Mouse (Mus musculus): ENCODE results near the gene Zdhhc17.

Gene Zdhhc17

DNA sequence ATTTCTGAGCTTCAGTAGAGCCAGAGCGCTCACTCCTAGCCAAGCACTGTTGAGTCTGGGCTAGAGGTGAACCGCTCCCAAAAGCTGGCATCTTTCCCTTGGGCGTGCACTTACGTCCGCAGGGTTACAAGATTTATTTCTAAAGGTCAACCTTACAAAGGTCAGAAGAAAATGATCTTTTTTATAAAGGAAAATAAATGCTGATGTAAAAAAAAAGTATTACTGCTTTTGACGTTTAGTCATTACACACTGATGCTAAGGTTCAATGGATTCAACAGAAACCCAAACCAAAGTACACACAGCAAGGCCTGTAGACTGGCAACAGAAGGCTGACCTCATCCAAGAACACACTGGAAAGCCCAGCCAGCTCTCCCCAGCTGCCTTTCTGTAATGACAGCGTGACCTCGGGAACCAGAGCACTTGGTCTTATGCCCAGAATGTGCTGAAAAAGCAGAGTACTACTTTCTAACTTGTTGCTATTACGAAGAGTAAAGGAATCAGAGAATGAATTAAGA is 56.9 kb downstream of the Zdhhc17 start:
- DNase-seq = peak; percentile 99

DNA sequence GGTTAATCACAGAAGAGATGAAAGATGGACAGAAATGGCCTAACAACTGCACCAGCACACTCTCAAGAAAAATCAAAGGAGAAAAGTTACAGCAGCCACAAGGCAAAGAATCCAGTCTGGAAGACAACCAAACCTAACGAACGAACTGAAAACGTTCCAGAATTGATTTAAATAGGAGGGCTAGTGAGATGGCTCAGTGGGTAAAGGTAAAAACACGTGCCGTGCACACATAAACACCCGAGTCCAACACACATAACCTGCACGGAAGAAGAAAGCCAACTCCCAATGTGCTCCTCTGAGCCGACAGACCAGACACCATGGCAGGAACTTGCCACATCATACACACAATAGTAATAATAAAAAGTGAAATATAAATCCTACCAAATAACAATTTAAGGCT is 57.7 kb downstream of the Zdhhc17 start:
- DNase-seq = peak; percentile 82

DNA sequence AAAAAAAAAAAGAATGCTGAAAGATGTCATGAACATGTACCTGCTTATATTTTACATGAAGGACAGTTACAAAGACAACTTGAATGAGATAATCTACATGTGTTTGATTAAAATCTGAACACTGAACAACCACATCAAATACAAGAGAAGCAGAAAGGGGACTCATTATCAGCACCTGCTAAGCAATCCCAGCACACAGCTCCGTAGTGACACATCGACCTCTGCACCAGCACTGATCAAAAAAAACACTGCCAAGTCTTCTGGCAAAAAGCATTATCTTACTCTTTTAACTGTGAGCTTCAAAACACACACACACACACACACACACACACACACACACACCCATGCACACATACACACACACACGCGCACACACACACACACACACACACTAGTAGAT is 58.2 kb downstream of the Zdhhc17 start:
- peak; percentile 79 for DNase-seq

DNA sequence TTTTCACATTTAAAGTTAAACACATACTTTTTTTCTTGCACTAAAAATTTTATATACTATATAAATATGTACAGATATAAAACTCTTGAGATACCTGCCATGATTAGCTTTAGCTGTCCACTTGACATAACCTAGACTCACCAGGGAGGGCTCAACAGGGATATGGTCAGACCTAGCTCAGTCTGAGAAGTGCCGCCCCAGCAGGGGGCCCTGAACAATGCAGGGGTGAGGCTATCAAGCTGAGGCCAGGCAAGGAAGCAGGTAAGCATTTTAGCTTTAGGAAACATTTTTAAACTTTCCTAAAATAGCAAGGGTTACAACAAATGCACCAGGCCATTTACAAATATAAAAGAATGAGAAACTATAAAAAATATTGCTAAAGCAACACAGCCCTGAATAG is 58.8 kb downstream of the Zdhhc17 start:
- DNase-seq = peak; percentile 73

DNA sequence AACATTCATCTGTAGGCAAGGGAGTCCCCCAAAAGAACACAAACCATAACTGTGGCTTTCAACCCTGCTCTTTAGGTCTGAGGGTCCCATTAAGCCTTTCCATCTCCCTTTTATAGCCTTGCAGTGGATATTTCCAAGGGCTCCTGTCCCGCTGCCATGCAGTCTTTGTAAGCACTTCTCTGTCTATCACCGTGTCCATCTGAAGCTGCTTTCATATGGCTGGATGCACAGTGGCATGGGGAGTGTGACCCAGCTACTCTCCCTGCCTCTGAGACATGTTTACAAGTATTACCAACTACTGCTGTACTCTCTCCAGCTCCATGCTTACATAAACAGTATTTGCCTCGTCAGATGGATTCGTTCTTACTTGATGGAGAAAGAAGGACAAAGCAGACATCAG is 62.4 kb downstream of the Zdhhc17 start:
- peak; percentile 71 for DNase-seq

DNA sequence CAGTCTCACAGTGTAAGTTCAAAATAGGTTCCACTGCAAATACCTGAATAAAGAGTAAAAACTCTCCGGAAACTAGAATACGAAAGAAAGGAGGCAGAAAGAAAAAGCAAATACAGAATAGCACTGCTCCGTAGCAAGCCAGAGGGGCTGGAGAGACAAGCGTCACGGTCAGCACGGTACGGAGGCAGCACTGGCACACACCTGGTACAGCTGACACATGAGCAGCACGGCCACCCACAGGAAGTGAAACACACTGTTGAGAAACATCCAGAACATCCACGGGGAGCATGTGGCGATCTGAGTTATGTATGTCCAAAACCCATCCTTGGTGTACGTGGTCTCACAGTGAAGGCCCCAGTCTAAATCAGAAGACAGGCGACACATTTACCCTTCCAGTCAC is 64.0 kb downstream of the Zdhhc17 start:
- DNase-seq = peak; percentile 81

DNA sequence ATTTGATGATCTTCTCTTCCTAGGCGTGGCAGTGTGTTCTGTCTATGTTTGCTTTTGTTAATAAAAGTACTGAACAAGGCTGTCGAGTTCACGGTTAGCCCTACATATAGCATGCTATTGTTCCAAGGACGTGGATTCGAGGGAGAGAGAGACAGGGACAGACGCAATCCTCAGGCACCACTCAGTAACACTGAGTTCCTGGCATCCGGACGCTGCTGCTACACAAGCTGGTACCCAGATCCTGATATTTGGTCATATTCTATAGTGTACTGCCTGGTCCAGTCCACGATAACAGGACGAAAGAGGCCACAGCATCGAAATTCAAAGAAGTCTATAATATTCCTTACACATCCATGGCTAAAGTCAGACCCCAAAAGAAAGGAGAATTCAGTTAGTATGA is 65.8 kb downstream of the Zdhhc17 start:
- DNase-seq = peak; percentile 55

DNA sequence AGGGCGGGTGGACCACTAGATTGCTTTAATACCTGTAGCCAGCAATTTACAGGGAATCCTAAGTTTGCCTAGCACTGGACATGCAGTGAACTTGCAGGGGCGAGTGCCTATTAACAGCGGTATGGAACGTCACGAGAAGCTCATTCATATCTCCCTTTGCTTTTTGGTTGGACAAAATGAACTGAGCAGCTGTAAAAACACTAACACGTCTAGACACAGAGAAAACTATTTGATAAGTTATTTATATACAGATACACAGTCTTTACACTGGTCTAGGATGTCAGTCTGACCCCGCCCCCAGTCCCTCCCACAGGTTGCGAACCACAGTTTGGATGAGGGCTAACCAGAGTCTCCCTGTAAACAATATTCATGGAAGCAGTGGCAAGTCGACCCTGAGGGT is 67.1 kb downstream of the Zdhhc17 start:
- peak; percentile 84 for DNase-seq

DNA sequence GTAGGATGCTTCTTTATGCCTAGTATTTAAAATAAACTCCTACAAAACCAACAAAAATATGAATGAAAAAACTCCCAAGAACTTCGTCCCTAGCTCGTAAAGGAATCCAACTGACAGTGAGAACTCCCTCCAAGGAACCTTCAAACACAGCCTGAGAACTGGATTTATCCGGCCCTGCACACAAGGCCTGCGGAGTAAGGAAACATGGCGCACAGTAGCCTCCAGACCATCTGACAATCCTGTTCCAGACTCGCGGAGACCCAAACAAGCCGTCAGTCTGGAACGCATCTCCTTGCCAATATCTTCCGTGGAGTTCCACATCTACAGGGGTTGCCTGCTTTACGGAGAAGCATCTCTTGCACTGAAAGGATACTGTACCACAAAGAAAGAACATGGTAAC is 68.0 kb downstream of the Zdhhc17 start:
- peak; percentile 77 for DNase-seq

DNA sequence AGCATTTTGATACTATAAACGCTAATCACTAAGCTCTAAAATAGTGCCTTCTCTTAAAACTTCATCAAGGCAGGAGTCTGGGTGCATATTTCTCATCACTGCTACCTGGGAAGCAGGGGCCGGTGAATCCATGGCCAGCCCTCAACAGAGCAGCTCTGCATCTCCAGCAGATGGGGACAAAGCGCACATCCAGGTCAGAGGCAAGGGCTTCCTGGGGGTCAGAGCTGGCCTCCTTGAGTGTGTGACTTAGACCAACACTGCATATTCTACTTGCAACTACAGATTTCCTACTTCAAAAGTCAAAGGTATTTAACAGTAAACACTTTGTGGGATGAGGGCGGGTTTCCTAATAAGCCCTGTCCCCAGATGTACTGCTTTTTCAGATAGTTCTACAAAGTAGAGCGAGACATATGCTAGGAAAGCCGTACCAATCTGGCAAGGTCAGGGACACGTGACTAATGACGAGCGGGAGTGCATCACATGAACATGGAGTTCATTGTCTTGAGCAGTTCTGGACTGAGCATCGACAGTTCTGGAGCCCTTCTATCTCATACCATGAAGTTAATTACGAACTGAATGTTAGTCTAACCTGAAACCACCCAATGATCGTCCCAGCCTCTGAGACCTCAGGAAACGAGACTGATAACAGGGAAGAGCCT is 69.1 kb downstream of the Zdhhc17 start:
- DNase-seq = peak; percentile 82

DNA sequence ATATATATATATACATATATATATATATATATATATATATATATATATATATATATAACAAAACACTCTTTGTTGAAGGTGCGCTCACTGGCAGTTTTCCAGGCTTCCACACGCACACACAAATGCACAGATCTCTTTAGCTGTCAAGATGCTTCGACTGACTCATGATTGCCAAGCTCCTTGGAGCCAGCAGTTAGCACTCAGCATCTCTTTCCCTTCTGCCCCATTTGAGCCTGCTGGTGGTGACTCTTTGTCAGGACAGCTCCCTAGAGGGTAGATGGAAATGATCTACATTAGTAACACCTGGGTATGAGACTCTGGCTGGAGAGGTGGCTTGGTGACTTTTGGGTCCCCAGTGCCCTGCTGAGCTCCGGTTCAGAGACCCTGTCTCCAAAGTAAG is 70.2 kb downstream of the Zdhhc17 start:
- peak; percentile 88 for DNase-seq

DNA sequence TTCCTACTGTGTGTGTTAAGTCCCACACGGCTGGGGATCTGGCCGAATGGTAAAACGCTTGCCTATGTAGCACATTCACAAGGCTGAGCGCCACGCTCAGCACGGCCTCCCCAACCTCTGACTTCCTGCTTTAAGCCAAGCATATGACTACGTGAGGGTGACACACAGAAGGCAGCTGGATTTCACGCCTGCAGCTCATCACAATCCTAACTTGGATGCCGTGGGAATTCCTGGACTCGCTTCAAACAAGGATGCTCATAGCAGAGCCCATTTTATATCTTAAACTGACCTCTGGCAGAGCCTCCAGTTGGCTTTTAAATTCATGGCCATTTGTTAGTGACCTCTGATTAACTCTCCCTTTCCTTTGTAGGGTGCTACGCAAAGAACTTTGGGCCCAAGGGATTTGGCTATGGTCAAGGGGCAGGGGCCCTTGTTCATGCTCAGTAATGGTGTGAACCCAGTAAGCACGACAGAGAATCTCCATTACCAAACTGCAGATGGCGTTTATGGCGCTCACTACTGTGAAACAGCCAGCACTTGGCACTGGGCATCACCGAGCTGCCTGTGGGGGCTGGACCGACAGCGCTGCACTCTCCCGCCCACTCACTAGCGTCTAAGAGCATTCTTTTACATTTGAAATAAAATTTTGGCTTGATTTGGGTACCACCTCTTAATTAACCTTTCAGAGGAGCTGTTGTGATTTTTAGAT is 70.9 kb downstream of the Zdhhc17 start:
- peak; percentile 87 for DNase-seq

DNA sequence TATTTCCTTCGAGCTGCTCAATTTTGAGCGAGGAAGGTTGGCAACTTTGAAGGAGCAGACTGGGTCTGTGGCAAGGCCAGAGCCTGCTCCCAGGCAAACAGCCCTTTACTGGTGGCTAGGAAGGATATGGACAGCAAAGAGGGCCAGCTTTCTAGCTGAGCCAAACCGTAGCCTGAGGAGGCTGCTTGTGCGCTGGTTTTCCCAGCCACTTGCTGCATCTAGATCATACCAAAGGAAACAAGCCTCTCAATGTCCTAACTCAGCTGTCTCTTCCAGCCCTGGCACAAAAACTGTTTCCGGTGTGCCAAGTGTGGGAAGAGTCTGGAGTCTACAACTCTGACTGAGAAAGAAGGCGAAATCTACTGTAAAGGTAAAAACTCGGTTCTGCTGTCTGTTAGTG is 71.6 kb downstream of the Zdhhc17 start:
- peak; percentile 81 for DNase-seq

DNA sequence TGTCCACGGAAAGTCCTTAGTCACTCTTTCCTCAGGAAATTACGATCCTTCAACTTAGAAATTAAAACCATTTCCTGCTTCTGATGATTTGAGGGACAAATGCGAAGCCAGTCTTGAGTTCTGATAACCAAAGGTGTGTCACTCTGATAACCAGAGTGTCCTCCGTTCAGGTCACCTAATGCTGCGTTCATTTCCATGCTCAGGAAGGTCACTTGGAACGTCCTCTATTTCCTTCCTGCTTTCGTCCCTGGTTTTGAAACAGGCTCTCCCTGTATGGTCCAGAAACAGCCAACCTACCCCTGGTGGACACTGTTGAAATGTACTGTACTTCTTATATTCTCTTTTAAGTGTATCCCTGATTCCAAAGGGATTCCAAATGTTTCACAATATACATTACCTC is 74.3 kb downstream of the Zdhhc17 start:
- peak; percentile 74 for DNase-seq

DNA sequence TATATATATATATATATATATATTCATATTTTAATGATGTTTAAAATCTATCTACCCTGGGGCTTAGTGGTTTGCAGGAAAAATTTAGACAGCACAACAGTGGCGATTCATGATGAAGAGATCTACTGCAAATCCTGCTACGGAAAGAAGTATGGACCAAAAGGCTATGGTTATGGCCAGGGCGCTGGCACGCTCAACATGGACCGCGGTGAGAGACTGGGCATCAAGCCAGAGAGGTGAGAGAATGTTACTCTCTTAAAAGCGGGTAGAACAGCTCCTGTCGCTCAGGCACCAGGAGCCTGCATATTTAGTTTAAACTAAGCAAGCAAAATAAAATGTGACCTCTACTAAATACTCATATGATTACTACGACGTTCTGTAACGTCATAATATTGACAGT is 74.9 kb downstream of the Zdhhc17 start:
- peak; percentile 90 for DNase-seq

DNA sequence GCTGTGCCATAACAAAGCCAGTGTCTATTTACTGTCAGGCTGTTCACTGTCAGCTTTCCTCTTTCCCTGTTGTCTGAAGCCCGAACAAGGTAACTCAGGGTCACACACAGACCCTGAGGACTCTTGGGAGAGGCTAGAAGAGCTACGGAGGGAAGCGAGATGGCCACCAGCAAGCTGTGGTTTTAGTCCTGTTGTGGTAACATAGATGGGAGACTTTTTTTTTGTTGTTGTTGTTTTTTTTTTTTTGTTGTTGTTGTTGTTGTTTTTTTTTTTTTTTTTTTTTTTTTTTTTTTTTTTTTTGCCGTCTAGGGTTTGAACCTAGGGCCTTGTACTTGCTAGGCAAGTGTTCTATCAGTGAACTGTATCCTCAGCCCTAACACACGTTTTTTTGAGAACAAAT is 76.4 kb downstream of the Zdhhc17 start:
- DNase-seq = no peak

DNA sequence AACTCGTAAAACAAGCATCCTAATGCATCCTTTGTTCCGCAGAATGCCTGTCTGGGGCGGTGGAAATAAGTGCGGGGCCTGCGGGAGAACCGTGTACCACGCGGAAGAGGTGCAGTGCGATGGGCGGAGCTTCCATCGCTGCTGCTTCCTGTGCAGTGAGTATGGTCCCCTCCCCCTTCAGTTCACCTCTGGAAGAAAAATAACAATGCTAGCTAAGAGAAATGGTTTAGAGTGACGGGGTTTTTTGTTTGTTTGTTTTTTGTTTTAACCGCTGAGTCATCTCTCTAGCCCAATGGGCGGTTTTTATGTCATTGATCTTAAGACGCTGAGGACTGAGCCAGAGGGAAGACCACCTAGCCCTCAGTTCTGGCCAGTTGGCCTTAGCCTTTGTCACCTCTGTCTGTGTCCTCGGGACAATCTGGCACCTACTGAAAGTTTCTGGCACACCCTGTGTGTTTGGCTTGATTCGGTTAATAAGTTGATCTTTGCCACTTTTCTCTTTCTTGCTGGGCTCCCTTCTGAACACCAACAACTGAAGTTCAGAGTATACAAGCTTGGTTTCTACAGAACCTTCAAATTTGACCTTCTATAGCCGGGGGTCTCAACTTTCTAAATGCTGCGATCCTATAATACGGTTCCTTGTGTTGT is 77.9 kb downstream of the Zdhhc17 start:
- no peak for DNase-seq

DNA sequence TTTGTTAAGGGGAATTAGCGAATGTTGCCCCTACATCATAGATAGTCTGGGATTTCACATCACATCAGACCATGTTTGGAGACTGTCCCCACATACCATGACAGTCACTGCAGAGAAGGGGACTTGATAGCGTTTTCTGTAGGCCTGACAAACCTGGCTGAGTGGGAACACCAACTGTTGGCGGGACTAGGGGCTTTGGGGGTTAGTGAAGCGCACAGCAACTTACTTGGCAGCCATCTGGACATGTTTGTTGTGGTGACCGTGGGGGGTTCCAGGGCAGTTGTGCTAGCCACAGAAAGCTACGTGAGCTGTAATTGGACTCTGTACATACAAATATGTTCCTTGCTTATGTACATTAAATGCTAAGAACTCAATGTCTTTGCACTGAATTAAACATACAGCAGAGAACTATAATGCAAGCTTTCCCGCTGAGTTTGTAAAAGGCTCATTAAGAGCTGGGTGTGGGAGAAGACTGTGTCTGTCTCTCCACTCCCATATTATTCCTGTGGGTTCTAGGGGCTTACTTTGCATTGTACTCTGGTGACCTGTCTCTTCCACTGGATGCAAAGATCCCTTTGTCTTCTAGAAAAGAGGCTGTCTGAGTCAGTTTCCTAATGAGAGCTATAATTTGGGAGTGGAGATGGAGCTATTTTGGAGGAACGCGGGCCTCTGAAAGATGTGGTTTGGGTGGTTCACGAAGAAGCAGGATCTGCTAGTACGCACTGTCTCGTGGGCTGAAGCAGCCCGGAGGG is 78.6 kb downstream of the Zdhhc17 start:
- no peak for DNase-seq

DNA sequence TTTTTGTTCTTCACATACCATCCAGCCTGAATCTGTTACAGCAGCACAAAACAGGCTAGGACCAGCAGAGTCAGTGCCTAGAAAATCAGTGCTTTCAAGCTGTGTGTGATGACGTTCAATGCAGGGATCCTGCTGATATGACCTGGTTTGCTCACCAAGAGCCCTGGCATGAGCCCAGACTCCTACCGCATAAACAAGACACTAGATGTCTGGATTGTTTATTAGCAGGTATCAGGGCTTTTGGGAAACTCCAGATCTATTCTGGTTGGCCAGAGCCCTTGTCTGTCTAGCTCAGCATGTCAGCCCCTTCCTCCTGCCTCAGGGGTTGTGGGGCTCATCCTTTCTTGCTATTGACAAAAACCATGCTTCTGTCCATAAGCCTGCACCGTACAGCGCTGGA is 80.2 kb downstream of the Zdhhc17 start:
- no peak for DNase-seq

DNA sequence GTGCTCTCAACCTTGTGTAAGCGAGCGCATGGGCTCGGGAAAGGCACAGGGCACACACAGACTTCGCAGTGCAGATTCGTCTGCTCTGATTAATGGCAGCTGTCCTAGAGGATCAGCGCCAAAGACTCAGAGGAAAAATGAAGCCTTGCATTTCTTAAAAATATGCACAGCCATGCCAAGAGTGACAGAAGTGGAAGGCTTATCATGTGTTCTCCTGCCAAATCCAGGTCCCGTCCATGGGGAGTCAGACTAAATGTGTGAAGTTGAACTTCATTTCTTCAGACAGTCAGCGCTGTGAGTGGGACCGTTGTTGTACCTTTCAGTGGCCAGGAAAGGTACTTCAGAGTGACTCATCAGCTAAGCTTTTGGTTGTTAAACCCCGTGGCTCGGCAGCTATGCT is 82.4 kb downstream of the Zdhhc17 start:
- DNase-seq = peak; percentile 94

DNA sequence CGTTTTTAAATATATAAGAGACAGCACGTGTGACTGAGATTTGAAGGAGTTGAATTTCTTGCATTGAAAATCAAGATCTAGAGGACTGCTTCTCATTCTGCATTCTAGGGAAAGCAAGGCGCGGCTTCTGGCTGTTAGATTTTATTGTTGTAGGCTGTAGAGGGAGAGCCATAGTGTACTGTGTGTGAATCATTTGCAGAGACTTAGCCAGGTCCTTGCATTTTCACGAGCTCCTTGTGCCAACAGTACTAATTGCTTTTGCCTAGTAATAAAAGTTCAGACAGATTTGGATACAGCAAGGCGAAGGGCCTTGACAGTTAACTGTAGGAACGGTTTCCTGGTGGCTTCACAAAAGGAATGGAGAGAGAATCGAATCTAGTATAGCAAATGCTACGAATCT is 87.3 kb downstream of the Zdhhc17 start:
- DNase-seq = no peak

DNA sequence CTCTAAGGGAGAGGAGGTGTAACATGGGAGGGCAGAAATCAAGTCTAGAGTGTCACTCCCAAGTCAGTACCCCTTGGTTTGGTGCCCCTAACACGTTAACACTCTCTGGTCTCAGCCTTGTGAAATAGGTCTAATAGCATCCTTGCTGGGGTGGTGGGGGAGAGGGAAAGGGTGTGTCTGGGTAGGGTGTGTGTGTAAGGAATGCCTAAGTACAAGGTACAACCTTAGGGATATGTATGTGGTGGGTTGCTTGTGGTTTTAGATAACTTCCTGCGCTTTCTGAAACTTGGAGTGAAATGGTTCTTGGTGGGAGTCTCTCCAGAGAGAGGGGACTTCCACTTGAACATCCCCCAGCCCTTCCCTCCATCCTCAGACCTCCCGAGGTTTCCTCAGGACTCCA is 88.0 kb downstream of the Zdhhc17 start:
- peak; percentile 83 for DNase-seq

DNA sequence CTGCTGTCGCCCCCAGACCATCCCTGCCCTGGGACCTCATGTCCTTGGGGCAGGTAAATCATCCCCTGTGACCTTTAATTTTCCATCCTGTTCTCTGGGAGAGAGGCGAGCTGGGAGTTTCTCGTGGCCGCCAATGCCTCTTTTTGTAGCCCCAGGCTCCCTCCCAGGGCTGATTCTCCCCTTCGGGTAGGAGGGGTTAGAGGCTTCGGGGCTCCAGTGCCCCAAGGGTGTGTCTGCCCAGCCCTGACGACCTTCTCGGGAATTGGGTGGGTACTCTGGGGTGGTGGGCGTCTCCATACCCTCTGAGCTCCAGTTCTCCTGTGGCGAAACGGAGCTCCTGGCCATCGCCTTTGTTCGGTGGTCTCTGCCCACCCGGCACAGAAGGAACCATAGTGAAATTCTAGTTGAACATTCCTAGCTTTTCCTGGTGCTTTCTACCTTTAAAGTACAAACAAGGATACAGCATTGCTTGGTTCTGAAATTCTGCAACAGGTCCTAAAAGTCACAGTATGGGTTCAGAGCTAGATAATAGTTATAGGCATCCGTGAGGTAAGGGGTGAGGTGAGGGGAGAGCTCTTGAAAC is 89.5 kb downstream of the Zdhhc17 start:
- DNase-seq = no peak
